Mouse (Mus musculus) kidney, embryonic 15.5 days (tissue): ENCODE measurements around the gene Rbm28. TPM values are rescaled to one million over a fixed set of nuclear protein-coding genes. Genes with fewer than 3 reads are reported as not detected.

Experiments
- ATAC-seq: fragments of 200-750 bp; cut with Nextera tagmentation; replicated peaks from 2 replicates; pipeline ENCODE4 v1.8.0; 2017; ENCODE audit warnings: moderate TSS enrichment; ENCODE audit not compliant: low FRiP score
- H3K27ac ChIP-seq: fragments of 300-500 bp; sonication (generic); 2 replicates; pipeline ENCODE4 v1.5.1; 2015; ENCODE audit warnings: mild to moderate bottlenecking, inconsistent platforms
- H3K27me3 ChIP-seq: fragments of 300-500 bp; sonication (generic); 2 replicates; pipeline ENCODE4 v1.6.1; 2015; ENCODE audit warnings: inconsistent platforms
- H3K36me3 ChIP-seq: fragments of 300-500 bp; sonication (generic); 2 replicates; pipeline ENCODE4 v1.6.1; 2015; ENCODE audit warnings: inconsistent platforms
- H3K4me1 ChIP-seq: fragments of 300-500 bp; sonication (generic); 2 replicates; pipeline ENCODE4 v1.6.1; 2015; ENCODE audit warnings: inconsistent platforms
- H3K4me2 ChIP-seq: fragments of 300-500 bp; sonication (generic); 2 replicates; pipeline ENCODE4 v1.6.1; 2015; ENCODE audit warnings: moderate library complexity, mild to moderate bottlenecking, inconsistent platforms
- H3K4me3 ChIP-seq: fragments of 300-500 bp; sonication (generic); replicated peaks from 2 replicates; pipeline ENCODE4 v1.5.1; 2015; ENCODE audit warnings: mild to moderate bottlenecking, inconsistent platforms
- H3K9ac ChIP-seq: fragments of 300-500 bp; sonication (generic); 2 replicates; pipeline ENCODE4 v1.6.1; 2015; ENCODE audit warnings: mild to moderate bottlenecking, inconsistent platforms
- H3K9me3 ChIP-seq: fragments of 300-500 bp; sonication (generic); replicated peaks from 2 replicates; pipeline ENCODE4 v1.6.1; 2016; ENCODE audit warnings: inconsistent platforms
- WGBS: fragments of 180-500 bp; shearing (Covaris S2); methylation state at CpG from one replicate; pipeline ENCODE4 v1.1.7; 2015; ENCODE audit warnings: mixed read lengths; 5-methylcytosine and 5-hydroxymethylcytosine counted together
- polyA plus RNA-seq: library from polyadenylated mRNA; unstranded; fragments of >200 nt; fragmentation: Nextera tagmentation; extraction: Ambion mirVana; gene quantifications from 2 replicates; pipeline ENCODE4 v1.2.1, GENCODE M21; 2015

Gene Rbm28
- polyA plus RNA-seq, 1 experiment from 2014 or later = 48.8 TPM

DNA sequence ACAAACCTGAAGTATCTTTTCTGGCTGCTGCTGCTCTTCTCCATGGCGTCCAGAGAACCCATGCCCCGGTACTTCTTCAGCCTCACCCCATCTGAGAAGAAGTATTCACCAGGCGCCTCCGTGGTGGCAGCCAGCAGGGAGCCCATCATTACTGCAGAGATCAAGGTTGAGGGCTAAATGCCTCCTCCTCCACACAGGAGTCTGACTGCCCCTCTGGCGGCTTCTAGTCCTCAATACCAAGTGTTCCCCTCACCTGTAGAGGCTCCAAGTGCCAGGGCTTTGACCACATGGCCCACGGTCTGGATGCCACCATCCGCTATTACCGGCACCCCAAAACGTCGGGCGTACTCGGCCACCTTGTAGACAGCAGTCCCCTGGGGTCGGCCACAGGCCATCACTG lies 38.3 kb upstream of the Rbm28 start:
- ATAC-seq = no peak
- H3K9ac ChIP-seq = no peak overlapping the region
- H3K4me1 ChIP-seq = peaks cover 14% of the 10 kb centered on the region
- H3K4me2 ChIP-seq = no peak overlapping the region
- WGBS = 93% methylated on average over 13 of the region's 13 CpGs
- peaks cover 51% of the 10 kb centered on the region for H3K36me3 ChIP-seq
- no peak overlapping the region for H3K4me3 ChIP-seq
- no peak overlapping the region for H3K27ac ChIP-seq
- no peaks in the 10 kb centered on the region for H3K9me3 ChIP-seq
- H3K27me3 ChIP-seq = peaks cover 1% of the 10 kb centered on the region; the same call in 1 of the 2 replicates

GRCm38 (mm10) chr6:29201988-29202387 lies 37.2 kb upstream of the Rbm28 start:
- 88% methylated on average over 8 of the region's 8 CpGs for WGBS
- ATAC-seq = no peak
- H3K27ac ChIP-seq = no peak overlapping the region
- no peak overlapping the region for H3K9ac ChIP-seq
- H3K4me1 ChIP-seq = peaks cover 14% of the 10 kb centered on the region
- H3K27me3 ChIP-seq = peaks cover 12% of the 10 kb centered on the region; the same call in 1 of the 2 replicates
- no peak overlapping the region for H3K4me2 ChIP-seq
- H3K4me3 ChIP-seq = no peak overlapping the region
- H3K9me3 ChIP-seq = no peaks in the 10 kb centered on the region
- H3K36me3 ChIP-seq = peaks cover 45% of the 10 kb centered on the region

DNA sequence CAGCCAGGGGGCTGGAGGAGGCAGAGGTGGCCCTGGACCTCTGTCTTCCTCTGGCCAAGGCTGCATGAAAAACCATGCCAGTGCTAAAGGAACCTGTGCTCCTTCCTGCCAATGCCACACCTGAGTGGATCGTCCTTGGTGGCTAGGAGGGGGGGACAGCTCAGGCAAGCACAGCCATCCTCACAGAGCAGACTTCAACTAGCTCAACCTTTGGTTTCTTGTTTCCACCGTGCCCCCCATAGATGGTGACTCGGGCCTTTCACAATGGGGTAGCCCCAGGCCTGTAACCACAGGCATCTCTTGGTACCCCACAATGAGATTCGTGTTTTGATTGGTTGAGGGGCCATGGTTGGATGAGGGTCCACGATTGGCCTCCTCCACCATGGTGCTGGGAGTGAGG lies 36.5 kb upstream of the Rbm28 start:
- Histone ChIP-seq H3K4me3 (no peak overlapping the region), H3K4me1 (peaks cover 14% of the 10 kb centered on the region), H3K27ac (no peak overlapping the region), H3K27me3 (peaks cover 15% of the 10 kb centered on the region; the same call in 1 of the 2 replicates), H3K36me3 (peaks cover 40% of the 10 kb centered on the region), H3K9me3 (no peaks in the 10 kb centered on the region), H3K9ac (no peak overlapping the region), H3K4me2 (no peak overlapping the region)
- no peak for ATAC-seq
- 94% methylated on average over 5 of the region's 5 CpGs for WGBS

DNA sequence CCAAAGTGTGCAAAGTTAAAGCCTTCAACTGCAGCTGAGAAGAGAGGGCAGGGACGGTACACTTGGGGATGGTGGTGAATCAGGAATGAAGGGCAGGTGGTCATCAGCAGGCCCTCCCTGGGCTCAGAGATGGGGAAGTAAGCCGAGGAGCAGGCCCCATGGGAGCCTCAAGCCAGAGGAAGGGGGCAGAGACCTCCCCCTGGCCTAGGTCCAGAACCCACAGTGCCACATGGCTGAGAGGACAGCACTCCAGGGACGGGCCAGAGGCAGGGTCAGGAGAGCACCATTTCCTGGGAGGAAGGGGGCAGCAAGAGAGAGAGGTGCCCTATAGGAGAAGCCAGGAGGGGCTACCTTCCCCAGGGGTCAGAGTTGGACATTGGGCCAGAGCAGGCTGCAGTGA lies 35.7 kb upstream of the Rbm28 start:
- H3K4me1 ChIP-seq = peaks cover 17% of the 10 kb centered on the region
- ATAC-seq = no peak
- H3K36me3 ChIP-seq = peaks cover 34% of the 10 kb centered on the region
- H3K9ac ChIP-seq = no peak overlapping the region
- H3K9me3 ChIP-seq = no peaks in the 10 kb centered on the region
- peaks cover 15% of the 10 kb centered on the region; the same call in 1 of the 2 replicates for H3K27me3 ChIP-seq
- WGBS = 65% methylated on average over 3 of the region's 3 CpGs
- no peak overlapping the region for H3K4me3 ChIP-seq
- H3K4me2 ChIP-seq = no peak overlapping the region
- H3K27ac ChIP-seq = no peak overlapping the region

DNA sequence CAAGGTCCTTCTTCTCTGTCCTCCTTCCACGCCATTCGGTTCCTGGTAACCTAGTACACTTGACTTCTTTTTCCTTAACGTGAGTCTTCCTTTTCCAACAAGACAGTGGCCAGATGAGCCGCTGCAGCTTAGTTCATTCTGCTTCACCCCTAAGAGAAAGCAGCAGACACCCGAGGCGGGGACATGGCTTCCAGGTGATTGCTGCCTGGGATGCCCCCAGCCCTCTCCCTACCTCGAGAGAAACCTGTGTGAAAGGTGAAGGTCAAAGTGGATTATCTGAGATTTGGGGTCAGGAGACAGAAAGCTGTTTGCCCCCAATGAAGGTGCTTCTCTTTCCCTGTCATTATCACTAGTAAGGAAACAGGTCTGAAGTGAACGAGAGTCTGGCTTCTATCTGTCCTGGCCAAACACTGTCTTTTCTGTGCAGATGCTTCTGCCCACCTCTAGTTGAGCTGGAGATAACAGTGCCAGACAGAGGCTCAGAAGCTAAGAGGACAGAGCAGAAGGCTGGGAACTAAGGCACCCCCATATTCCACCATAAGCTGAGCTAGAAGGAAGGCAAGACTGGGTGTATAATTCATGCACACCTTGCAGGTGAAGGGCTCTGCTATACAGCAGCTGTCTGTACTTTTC lies 34.5 kb upstream of the Rbm28 start:
- no peak for ATAC-seq
- 36% methylated on average over 8 of the region's 8 CpGs for WGBS

GRCm38 (mm10) chr6:29198309-29199222 lies 33.8 kb upstream of the Rbm28 start:
- peak overlapping the region; percentile 74 for H3K4me2 ChIP-seq
- peak overlapping the region; percentile 44 for H3K4me3 ChIP-seq
- H3K9ac ChIP-seq = no peak overlapping the region
- peaks cover 15% of the 10 kb centered on the region; the same call in 1 of the 2 replicates for H3K27me3 ChIP-seq
- peaks cover 20% of the 10 kb centered on the region for H3K36me3 ChIP-seq
- H3K27ac ChIP-seq = no peak overlapping the region
- no peaks in the 10 kb centered on the region for H3K9me3 ChIP-seq
- peaks cover 15% of the 10 kb centered on the region for H3K4me1 ChIP-seq
- peak; percentile 80 for ATAC-seq
- 12% methylated on average over 25 of the region's 25 CpGs for WGBS

More for the DNA sequence above, 34.5 kb upstream of the Rbm28 start:
- Histone ChIP-seq H3K36me3 (peaks cover 28% of the 10 kb centered on the region), H3K4me1 (peaks cover 15% of the 10 kb centered on the region), H3K4me3 (peak overlapping the region; percentile 44), H3K27me3 (peaks cover 15% of the 10 kb centered on the region; the same call in 1 of the 2 replicates), H3K9me3 (no peaks in the 10 kb centered on the region), H3K27ac (no peak overlapping the region), H3K4me2 (peak overlapping the region; percentile 74), H3K9ac (no peak overlapping the region)

- 80% methylated on average over 5 of the region's 5 CpGs for WGBS
- Histone ChIP-seq H3K4me3 (no peak overlapping the region), H3K9ac (no peak overlapping the region), H3K4me2 (no peak overlapping the region), H3K36me3 (peaks cover 2% of the 10 kb centered on the region; the same call in 1 of the 2 replicates), H3K27ac (no peak overlapping the region), H3K4me1 (peaks cover 15% of the 10 kb centered on the region), H3K9me3 (no peaks in the 10 kb centered on the region), H3K27me3 (peaks cover 15% of the 10 kb centered on the region; the same call in 1 of the 2 replicates)
- ATAC-seq = peak; percentile 19; the same call in 1 of the 2 replicates
Measured at GRCm38 (mm10) chr6:29195846-29196698, 31.3 kb upstream of the Rbm28 start.

- ATAC-seq = no peak
- Histone ChIP-seq H3K36me3 (no peaks in the 10 kb centered on the region), H3K9me3 (no peaks in the 10 kb centered on the region), H3K4me2 (no peak overlapping the region), H3K4me1 (peaks cover 15% of the 10 kb centered on the region), H3K9ac (no peak overlapping the region), H3K4me3 (no peak overlapping the region), H3K27ac (no peak overlapping the region), H3K27me3 (peaks cover 15% of the 10 kb centered on the region; the same call in 1 of the 2 replicates)
- WGBS = 83% methylated on average over 5 of the region's 5 CpGs
Measured at GRCm38 (mm10) chr6:29195146-29195545, 30.3 kb upstream of the Rbm28 start.

GRCm38 (mm10) chr6:29193961-29194750 lies 29.4 kb upstream of the Rbm28 start:
- WGBS = 71% methylated on average over 15 of the region's 15 CpGs
- H3K9ac ChIP-seq = no peak overlapping the region
- no peak overlapping the region for H3K4me2 ChIP-seq
- H3K36me3 ChIP-seq = no peaks in the 10 kb centered on the region
- ATAC-seq = no peak
- no peaks in the 10 kb centered on the region for H3K9me3 ChIP-seq
- peaks cover 15% of the 10 kb centered on the region; the same call in 1 of the 2 replicates for H3K27me3 ChIP-seq
- peaks cover 12% of the 10 kb centered on the region for H3K4me1 ChIP-seq
- no peak overlapping the region for H3K4me3 ChIP-seq
- H3K27ac ChIP-seq = no peak overlapping the region

GRCm38 (mm10) chr6:29187936-29188335 lies 23.1 kb upstream of the Rbm28 start:
- Histone ChIP-seq H3K36me3 (no peaks in the 10 kb centered on the region), H3K27ac (no peak overlapping the region), H3K9ac (no peak overlapping the region), H3K27me3 (peaks cover 18% of the 10 kb centered on the region), H3K4me3 (no peak overlapping the region), H3K4me2 (no peak overlapping the region), H3K9me3 (no peaks in the 10 kb centered on the region), H3K4me1 (no peaks in the 10 kb centered on the region)
- no peak for ATAC-seq
- 80% methylated on average over 1 of the region's 1 CpGs for WGBS

DNA sequence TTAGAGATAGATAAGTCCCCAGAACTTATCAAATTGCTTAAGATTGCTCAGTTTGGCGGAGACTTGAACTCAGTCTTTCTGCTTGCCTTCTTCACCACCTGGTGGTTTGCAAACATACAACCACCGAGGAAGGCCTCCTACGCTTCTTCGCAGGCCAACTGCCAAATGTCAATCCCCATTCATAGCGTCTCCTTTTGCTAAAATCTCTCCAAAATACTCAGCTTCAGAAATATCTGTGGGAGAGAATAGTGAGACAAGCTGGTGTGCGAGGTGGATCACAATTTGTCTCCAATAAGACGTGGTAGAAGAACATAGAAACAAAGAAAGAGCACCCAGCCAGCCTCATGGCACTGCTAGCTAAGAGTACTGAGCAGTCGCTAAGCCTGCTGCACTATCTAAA lies 15.0 kb upstream of the Rbm28 start:
- 56% methylated on average over 8 of the region's 8 CpGs for WGBS
- Histone ChIP-seq H3K4me2 (peak overlapping the region; percentile 98), H3K4me3 (peak overlapping the region; percentile 65), H3K9ac (no peak overlapping the region), H3K27me3 (peaks cover 78% of the 10 kb centered on the region), H3K9me3 (no peaks in the 10 kb centered on the region), H3K27ac (no peak overlapping the region), H3K36me3 (no peaks in the 10 kb centered on the region), H3K4me1 (peaks cover 16% of the 10 kb centered on the region)
- ATAC-seq = no peak
